Mouse (Mus musculus): ENCODE results near the gene Rab26.
A peak's percentile ranks its signal among the peaks of the same experiment; 100 is the strongest.

Rab26 gene

GRCm38 (mm10) chr17:24548435-24548834, 14.4 kb upstream of the Rab26 start:
- peak; percentile 60 to 66 for DNase-seq (ENCODE audit: low spot score in 2 of 2)

GRCm38 (mm10) chr17:24546234-24546633, 12.2 kb upstream of the Rab26 start:
- DNase-seq (ENCODE audit: low spot score in 2 of 2), result no peak

GRCm38 (mm10) chr17:24545247-24545646, 11.2 kb upstream of the Rab26 start:
- no peak for DNase-seq (ENCODE audit: low spot score in 2 of 2)

GRCm38 (mm10) chr17:24544613-24545012, 10.6 kb upstream of the Rab26 start:
- DNase-seq (ENCODE audit: low spot score in 2 of 2), result no peak

GRCm38 (mm10) chr17:24540375-24540774, 6.4 kb upstream of the Rab26 start:
- peak; percentile 50 to 60 for DNase-seq (ENCODE audit: low spot score in 2 of 2)

- peak; percentile 29 to 50 for DNase-seq (ENCODE audit: low spot score in 2 of 2)
Observed at GRCm38 (mm10) chr17:24538950-24539349, 4.9 kb upstream of the Rab26 start.

- DNase-seq (ENCODE audit: low spot score in 2 of 2), result no peak
Observed at GRCm38 (mm10) chr17:24537536-24537935, 3.5 kb upstream of the Rab26 start.

GRCm38 (mm10) chr17:24535300-24535699, 1.3 kb upstream of the Rab26 start:
- DNase-seq (ENCODE audit: low spot score in 2 of 2), result no peak

- peak; percentile 85 to 88 for DNase-seq (ENCODE audit: low spot score in 2 of 2)
Observed at GRCm38 (mm10) chr17:24533099-24533992, 664 bp downstream of the Rab26 start.

GRCm38 (mm10) chr17:24532045-24532444, 2.0 kb downstream of the Rab26 start:
- no peak for DNase-seq (ENCODE audit: low spot score in 2 of 2)

GRCm38 (mm10) chr17:24531064-24531463, 2.9 kb downstream of the Rab26 start:
- DNase-seq (ENCODE audit: low spot score in 2 of 2), result no peak

GRCm38 (mm10) chr17:24530361-24531050, 3.5 kb downstream of the Rab26 start:
- no peak for DNase-seq (ENCODE audit: low spot score in 2 of 2)

GRCm38 (mm10) chr17:24529883-24530282, 4.1 kb downstream of the Rab26 start:
- DNase-seq (ENCODE audit: low spot score in 2 of 2), result no peak

- DNase-seq (ENCODE audit: low spot score in 2 of 2), result peak in 1 of 2 experiments; percentile 43
Observed at GRCm38 (mm10) chr17:24529007-24529451, 5.0 kb downstream of the Rab26 start.

- DNase-seq (ENCODE audit: low spot score in 2 of 2), result no peak
Observed at GRCm38 (mm10) chr17:24528560-24528918, 5.5 kb downstream of the Rab26 start.

- DNase-seq (ENCODE audit: low spot score in 2 of 2), result peak; percentile 97 to 98
Observed at GRCm38 (mm10) chr17:24527723-24528559, 6.1 kb downstream of the Rab26 start, which contains the start of gene Traf7. Traf7 (minus strand) TSS chr17:24527938.

- no peak for DNase-seq (ENCODE audit: low spot score in 2 of 2)
Observed at GRCm38 (mm10) chr17:24527315-24527714, 6.7 kb downstream of the Rab26 start.

- DNase-seq (ENCODE audit: low spot score in 2 of 2), result no peak
Observed at GRCm38 (mm10) chr17:24524734-24525133, 9.3 kb downstream of the Rab26 start.

GRCm38 (mm10) chr17:24520450-24520849, 13.6 kb downstream of the Rab26 start:
- no peak for DNase-seq (ENCODE audit: low spot score in 2 of 2)

GRCm38 (mm10) chr17:24514270-24515257, 19.4 kb downstream of the Rab26 start:
- no peak for DNase-seq (ENCODE audit: low spot score in 2 of 2)

- DNase-seq (ENCODE audit: low spot score in 2 of 2), result no peak
Observed at GRCm38 (mm10) chr17:24513609-24514008, 20.4 kb downstream of the Rab26 start.

Measured in spleen, postnatal 36 days (tissue).